Mouse (Mus musculus) frontal cortex, adult 2 months (tissue): Measurements from ENCODE around the gene Epha4. TPM values are rescaled to one million over a fixed set of nuclear protein-coding genes. Genes with fewer than 3 reads are reported as not detected.
A peak's percentile ranks its signal among the peaks of the same experiment; 100 is the strongest.

ENCODE experiments used
- DNase-seq, 2 experiments: peaks; one replicate each; pipeline ENCODE4 v3.0.0; 2022; ENCODE audit warnings: low spot score in 1 of 2; ENCODE audit errors: extremely low spot score in 1 of 2
- polyA plus RNA-seq: library from polyadenylated mRNA; depleted of rRNA; stranded (reverse); fragments of >200 nt; gene quantifications from 2 replicates; pipeline ENCODE4 v1.2.3, GENCODE M21; 2012

Epha4 gene
- polyA plus RNA-seq, 1 experiment = 46.1 TPM

DNA sequence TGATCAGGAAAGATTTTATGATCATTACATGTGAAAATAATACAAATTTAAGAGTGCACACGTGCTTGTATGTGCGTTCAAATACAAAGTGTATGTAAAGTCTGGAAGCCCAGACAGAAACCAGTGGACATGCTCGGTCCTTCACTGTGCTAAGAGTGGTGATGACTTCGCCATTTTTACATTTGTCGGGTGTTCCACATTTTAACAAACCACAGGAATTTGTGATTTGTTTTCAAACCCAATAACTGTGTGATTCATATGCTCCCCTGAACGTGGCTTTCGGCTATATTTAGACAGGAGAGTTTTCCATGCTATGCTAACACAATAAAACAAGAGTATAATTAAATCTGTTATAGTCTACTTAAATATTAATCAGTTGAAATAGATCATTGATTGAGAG is 25.5 kb downstream of the Epha4 start:
- DNase-seq = no peak

- DNase-seq = no peak
Measured at GRCm38 (mm10) chr1:77487856-77488462, 26.9 kb downstream of the Epha4 start.

DNA sequence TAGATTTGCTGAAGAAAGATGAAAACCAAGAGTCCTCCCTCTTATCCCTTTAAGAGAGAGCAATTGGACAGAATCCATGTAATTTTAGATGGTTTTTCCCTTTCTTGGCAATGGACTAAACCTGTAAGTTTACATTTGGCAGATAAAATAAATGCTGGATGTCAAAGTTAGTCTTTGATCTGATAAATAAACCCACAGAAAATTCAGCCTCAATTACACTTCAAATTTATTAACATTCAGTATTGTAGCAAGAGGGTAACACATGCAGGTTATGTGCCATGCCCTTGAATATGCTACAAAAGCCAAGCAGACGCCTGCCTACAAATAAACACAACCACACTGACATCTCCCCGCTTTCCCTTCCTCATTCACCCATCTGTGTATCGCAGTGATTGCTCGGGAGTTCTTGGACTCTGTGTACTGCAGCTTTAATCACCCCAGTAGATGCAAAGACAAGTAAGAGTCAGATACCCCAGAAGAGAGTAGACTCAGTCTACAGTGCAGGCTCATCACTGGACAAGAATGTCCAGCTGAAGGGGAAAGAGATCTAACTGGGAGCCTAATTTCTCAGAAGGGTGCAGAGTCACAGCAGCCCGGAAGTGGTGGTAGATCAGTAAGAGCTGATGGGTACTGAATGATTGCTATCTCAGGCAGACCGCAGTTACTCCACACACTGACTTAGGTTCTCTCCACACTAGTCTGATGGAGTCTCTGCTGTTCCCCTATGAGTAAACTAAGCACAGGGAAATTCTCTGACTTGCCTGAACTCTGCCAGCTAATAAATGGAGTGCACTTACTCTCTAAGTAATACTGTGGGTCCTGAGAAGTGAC is 29.9 kb downstream of the Epha4 start:
- DNase-seq = no peak

DNA sequence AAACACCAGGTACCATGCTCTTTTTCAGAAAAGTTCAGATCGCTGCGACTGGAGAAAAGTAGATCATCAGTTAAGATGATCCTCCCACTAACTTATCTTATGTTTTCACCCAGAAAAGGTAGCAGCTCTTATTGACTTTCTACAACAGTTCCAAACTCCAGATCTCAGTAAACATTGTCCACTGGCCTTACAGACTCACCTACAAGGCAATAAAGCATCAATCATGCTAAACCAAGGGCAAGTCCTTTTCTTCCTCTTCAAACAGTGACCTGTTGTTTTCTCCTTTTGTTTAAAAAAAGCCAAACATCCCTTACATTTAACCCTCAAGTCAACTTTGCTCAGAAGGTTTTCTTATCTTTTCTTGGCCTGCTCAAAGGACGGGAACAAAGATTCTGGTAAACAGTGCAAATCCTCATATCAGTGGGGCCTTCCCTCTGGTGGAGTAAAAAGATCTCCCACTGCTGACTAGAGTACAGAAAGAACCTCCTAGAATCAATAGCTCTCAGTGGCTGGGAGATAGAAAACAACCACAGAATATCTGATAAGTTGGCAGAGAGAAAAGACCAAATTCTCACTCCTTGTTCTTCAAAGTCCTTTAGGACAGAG is 39.0 kb downstream of the Epha4 start:
- no peak for DNase-seq

DNA sequence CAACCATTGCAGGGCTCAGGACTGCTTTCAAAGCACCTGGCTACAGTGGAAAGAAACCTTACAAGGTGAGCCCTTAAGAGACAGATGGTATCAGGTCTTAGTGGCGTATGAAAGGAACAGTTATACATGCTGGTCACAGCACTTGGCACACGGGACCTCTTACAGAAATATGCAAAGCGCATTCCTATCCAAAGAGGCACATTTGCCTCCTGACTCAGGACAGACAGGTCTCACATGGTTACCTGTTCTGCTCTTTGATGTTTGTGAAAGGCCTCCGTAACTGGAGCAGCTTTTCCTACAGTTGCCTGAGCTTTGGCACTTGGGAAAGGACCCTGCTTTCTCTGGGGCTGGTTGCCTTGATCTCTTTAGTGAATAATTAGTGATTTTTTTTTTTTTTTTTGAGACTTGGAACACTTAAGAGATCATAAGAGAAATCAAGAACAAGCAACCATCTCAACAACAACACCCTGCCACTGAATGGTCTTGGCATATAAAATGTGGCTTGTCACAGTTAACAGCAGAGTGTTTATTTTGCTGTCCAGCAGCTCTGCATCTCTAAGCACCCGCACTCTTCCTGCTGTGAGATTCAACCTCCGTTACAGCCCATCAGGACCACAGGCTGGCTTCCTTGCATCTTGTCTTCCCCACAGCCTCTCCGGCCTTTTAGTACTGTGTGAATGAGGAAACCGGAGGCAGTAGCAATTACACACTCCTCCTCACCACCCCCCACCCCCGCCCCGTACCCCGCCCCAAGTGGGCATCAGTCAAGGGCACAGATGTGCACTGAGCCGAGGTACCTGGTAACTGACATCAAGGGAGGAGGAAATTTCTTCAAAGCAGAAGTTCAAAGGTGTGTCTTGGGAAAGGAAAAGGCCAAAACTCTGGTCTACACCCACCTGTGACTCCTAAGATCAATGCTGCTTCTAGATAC is 41.2 kb downstream of the Epha4 start:
- no peak for DNase-seq

DNA sequence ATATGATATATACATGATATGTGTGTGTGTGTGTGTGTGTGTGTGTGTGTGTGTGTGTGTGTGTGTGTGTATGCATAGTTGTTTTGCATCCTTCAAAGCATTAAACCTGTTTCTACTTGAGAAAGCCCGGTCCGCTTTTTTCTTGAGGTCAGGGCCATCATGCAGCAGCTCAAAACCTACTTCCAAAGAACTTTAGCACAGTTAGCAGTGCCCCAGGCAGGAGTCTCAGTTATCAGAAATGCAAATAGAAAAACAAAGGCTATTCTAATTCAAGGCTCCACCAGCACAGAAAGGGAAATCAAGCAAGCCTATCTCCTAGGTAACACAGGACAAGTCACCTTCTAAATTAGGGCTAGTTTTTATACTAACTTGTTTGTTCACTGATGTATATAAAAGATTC is 42.3 kb downstream of the Epha4 start:
- DNase-seq = no peak

- no peak for DNase-seq
Measured at GRCm38 (mm10) chr1:77471447-77471846, 43.4 kb downstream of the Epha4 start.

- DNase-seq = peak in 1 of 2 experiments; percentile 42
Measured at GRCm38 (mm10) chr1:77471037-77471436, 43.9 kb downstream of the Epha4 start.

DNA sequence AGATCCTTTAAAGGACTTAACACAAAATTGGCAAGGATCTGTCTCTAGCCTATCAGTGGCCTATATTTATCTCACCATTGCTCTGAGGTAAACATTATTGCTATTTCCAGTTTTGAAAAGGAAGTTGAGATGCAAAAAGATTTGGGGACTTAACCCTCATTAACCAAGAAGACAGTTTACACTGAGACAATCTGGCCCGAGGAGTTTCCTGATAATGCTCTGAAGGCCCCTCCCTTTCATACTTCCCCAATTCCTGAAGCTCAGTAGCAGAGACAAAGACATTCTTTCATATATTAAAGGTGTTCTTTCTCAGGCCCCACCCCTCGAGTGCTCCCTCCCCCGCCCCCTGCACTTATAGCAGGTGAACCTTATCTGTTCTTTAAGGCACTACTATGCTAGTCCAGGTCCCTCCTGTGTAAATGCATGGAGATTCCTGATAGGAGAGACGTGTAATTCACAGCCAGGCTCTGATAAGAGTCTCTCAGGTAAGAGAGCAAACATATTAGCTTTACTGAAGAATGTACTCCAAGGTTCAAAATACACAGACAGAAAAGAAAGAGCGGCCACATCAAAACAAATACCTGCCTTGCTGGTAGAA is 46.1 kb downstream of the Epha4 start:
- no peak for DNase-seq

GRCm38 (mm10) chr1:77465524-77465923 is 49.4 kb downstream of the Epha4 start:
- DNase-seq = no peak

- no peak for DNase-seq
Measured at GRCm38 (mm10) chr1:77464108-77464507, 50.8 kb downstream of the Epha4 start.

DNA sequence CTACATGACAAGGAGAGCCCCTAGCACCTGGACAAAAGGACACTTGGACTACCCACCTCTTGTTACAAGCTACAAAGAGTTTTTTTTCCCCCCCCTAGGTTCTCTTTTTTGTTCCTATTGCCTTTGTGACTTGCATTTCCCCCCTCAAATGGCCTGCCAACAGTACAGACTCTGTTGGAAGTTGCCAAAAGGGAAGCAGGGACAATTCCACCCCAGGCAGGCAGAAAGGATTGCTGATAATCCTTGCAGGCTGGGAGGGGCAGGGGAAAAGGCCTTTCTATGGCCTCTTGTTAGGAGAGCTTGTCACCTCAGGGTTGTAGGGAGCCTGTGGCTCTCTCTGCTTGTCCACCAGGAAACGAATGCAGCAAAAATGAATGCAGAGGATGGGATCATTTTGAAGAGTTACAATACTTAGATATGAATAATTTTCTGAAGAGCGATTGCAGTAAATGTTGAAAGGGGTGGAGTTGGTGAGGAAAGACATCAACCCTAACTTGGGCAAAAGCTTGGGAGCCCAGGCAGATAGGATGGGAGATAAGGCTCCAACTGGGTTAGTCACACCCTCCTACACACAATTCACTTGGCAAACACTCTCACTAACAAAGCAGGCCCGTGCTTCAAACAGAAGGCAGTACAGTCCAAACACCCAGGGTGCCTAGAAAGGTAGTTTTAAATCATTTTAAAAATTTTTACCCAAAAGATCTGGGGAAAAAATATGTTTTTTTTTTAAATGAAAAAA is 52.8 kb downstream of the Epha4 start:
- DNase-seq = peak in 1 of 2 experiments; percentile 72

GRCm38 (mm10) chr1:77460831-77461629 is 53.9 kb downstream of the Epha4 start:
- DNase-seq = no peak

DNA sequence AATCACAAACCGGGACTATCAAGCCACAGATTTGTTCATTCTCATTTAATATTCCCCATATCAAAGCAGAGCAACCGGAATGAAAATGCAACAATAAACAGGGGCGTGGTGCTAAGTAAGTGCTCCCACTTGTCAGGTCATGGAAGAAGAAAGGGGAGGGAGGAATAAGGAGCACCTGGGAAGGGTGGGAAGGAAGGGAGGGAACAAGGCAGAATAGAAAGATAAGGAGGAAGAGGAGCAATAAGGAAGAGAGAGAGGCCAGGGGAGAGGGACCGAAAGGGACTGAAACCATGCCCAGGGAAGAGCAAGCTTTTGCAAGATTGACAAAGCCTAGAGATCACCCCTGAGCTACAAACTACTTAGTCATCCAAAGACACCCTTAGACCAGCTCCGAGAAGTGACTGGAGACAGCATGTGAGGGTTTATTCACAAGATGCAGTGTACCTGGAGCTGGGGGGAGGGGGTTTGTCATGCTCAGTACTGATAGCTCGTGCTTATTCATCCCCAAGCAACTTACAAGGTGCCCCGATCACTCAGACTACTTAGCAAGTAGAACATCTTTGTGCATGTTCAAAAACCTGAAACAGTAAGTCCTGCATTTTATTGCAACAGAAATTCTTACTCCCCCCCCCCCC is 56.0 kb downstream of the Epha4 start:
- DNase-seq = no peak

DNA sequence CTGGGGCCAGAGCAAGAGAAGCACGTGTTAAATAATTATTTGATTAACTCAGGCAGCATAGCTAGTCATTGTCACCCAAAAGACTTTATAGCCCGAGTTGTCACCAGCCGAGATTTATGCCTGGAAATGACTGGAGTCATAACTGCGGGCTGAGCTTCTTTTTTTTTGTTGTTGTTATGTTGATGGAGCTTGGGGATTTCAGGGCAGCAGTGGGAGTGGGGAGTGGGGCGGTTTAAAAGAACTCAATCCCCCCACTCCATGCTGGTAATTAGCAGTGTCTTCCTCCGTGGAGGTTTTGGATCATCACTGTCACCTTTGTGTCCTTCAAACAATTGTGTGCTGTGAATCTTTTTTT is 57.5 kb downstream of the Epha4 start:
- no peak for DNase-seq

- DNase-seq = no peak
Measured at GRCm38 (mm10) chr1:77456695-77457445, 58.0 kb downstream of the Epha4 start.

DNA sequence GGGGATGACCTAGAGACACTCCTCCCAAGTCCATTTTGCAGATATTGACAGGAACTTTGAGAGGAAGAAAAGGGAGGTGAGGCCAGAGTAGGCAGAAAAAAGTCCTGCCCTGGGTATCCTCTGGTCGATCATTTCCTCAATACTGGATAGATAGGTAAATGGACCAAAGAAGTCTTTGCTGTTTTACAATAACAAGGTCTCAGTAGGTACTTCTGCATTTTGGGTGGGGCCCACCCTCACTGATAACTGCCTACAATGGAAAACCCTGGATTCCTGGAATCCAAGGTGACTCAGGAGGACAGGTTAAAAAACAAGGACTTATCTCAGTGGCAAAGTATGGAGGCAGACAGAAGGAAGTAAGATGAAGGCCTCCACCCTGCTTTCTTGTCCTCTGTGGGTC is 61.1 kb downstream of the Epha4 start:
- DNase-seq = no peak

- DNase-seq = no peak
Measured at GRCm38 (mm10) chr1:77452721-77453120, 62.2 kb downstream of the Epha4 start.
